Mouse (Mus musculus) heart, postnatal 4 days (tissue): ENCODE data around the gene Nrp1. TPM values are rescaled to one million over a fixed set of nuclear protein-coding genes. Genes with fewer than 3 reads are reported as not detected.

ENCODE experiments used
- DNase-seq: peaks from one replicate; pipeline ENCODE4 v3.0.0; 2021
- total RNA-seq, 2 experiments: library from RNA; stranded (reverse); gene quantifications; 2 replicates each; pipeline ENCODE4 v1.2.3; 2021

Nrp1 gene
- total RNA-seq, 2 experiments from 2014 or later = 153 to 156 TPM

GRCm38 (mm10) chr8:128470097-128470496 lies 111.7 kb downstream of the Nrp1 start:
- DNase-seq = no peak

DNA sequence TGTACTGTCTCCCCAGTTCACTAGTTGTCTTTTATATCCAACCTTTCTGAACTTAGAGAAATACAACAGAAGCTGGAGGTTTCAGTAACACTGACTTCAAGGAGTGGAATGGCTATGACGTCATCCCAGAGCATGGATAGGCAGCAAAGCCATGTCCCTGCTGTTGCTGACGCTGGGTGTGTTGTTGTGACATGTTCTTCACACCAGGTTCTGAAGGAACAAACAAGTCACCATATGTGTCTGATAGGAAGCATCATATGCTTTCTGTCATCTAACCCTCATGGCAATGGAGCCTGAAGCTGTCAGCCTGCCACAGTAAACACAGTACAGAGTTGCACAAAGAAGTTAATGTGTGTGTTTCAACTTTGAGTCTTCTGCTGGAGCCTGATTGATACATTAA lies 112.8 kb downstream of the Nrp1 start:
- DNase-seq = no peak

DNA sequence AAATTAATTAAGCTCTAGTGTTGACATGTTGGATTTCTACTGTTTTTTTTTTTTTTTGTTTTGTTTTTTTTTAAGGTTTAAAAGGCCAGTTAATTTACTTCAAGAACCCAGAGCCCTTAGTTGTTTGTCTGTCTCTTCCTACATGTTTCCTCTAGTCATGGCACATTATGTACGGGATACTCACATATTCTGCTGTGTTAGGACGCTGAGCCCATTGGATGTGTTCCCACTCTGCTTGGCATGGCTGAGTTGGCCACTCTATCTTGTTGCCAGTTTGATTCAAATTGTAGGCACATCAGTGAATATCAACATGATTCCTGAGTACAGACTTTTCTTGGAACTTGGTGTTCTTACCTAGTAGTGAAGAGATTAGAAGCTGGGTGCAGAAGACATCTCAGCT lies 114.5 kb downstream of the Nrp1 start:
- DNase-seq = no peak

DNA sequence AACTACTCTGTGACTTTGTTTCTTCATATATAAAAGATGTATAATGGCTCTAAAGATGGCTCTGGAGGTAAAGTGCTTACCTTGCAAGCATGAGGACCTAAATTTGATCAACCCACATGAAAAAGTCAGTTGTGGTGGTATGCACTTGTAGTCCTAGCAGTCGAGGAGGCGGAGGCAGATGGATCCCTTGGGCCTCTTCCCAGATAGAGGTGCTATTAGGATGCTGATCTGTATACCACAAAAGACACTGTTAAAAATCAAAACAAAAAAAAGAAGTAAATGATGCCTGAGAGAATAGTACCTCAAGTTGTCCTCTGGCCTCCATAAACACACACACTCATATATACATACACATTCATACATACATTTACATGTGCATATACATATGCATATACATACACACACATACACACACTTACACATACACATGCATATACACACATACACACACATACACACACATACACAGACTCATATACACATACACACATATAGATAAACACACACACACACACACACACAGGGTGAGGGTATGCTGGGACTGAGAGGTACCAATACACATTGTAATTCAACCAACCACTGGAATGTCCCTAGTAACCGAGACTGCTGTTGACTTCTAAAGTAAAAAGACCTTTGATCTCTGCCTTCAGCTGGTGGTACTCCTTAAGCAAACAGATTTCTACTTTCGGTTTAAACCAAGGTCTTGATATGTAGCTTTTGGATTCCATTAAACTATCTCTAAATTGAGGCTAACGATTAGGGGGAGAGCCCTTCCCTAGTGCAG lies 115.2 kb downstream of the Nrp1 start:
- no peak for DNase-seq

GRCm38 (mm10) chr8:128474614-128475013 lies 116.2 kb downstream of the Nrp1 start:
- DNase-seq = no peak

- DNase-seq = no peak
Measured at GRCm38 (mm10) chr8:128476206-128476605, 117.8 kb downstream of the Nrp1 start.

- DNase-seq = no peak
Measured at GRCm38 (mm10) chr8:128478017-128478416, 119.6 kb downstream of the Nrp1 start.

GRCm38 (mm10) chr8:128479309-128480013 lies 121.1 kb downstream of the Nrp1 start:
- no peak for DNase-seq

GRCm38 (mm10) chr8:128480896-128481665 lies 122.7 kb downstream of the Nrp1 start:
- no peak for DNase-seq

DNA sequence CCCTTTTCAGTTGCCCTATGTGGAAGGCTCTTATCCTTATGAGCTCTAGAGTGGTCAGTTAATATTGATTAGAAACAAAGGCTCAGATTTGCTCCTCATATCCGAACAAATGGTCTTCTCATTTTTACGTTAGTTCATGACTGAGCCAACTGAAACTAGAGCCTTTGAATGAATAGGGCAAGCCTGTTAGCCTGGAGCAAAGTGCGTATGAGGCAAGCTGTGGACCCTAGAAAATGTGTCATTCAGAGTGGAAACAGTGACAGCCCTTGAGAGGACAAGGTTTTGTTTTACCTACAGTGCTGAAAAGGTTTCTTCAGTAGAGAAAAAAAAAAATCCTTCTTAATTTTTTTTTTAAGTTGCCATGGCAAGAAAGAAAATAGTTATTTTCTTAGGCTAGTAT lies 124.9 kb downstream of the Nrp1 start:
- no peak for DNase-seq

DNA sequence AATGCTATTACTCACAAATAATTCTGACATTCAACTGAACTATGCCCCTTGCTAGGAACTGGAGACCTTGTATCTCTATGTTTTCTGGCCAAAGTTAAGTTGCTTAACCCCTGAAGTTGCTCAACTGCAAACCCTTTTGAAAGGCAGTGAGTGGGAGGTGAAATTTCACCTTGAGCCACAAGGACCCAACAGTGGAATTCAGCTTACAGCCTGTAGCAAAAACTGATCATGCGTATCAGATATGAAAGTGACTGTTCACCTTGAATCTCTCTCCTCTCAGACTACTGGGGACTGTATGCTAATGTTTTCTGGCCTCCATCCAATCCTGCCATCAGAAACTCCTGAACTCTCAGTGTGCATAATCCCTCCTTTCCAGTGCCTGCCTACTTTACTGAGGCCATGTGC lies 126.3 kb downstream of the Nrp1 start:
- no peak for DNase-seq

DNA sequence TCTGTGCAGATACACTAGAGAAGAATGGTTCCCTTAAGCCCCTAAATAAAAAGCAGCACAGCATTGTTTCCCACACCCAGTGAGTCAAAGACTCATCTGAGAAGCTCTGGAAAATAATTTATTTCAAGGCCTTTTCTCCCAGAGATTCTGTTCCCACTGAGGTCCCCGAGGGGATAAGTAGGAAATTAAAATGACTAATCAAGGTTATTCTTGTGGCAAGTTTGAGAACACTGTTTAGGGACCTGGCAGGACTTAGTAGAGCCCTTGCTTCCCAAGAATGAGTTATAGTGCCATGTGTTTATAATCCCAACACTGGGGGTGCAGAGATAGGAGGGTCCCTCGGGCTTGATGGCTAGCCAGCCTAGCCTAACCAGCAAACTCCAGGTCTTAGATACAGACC lies 127.6 kb downstream of the Nrp1 start:
- no peak for DNase-seq

- no peak for DNase-seq
Measured at GRCm38 (mm10) chr8:128487966-128488931, 129.8 kb downstream of the Nrp1 start.

- DNase-seq = no peak
Measured at GRCm38 (mm10) chr8:128489351-128489750, 130.9 kb downstream of the Nrp1 start.

DNA sequence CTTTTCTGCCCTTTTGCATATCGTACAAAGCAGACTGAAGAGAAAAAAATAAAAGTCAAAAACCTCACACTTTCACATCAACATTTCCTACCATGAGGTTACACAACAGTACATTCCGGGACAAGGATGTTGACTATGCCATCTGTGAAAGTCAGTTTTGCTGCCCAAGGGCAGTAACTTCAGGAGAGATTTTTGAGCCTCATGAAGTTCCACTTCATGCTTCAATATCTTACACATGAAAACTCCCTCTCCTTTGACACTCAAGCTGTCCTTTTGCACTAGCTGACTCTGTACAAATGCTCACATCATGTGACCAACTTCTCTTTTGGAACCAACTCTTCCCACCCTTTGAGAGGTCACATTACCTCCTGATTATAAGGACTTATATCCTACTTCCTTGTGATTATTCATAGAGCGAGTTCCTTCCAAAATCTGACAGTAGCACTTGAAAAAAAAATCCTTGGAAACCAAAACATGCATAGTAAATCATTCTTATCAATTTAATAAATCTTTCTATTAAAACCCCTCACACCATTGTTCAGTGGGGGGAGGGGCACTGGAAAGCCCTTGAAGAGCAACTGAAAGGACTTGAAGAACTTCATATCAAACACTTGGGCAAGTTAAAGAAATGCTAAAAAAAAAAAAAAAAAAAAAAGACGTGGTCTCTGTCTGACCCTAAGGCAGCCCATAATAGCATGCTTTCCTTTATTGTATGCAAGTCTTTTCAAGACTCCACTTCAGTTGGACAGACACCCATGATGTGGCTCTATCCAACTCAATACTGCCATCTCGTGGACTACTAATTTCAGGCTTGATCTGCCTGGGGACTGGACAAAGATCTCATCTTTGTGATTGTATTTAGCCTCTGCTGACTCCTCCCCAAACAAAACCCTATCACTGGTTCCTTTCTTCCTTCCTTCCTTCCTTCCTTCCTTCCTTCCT lies 133.0 kb downstream of the Nrp1 start:
- peak; percentile 74 for DNase-seq

GRCm38 (mm10) chr8:128493801-128494200 lies 135.4 kb downstream of the Nrp1 start:
- no peak for DNase-seq

- DNase-seq = no peak
Measured at GRCm38 (mm10) chr8:128498836-128499235, 140.4 kb downstream of the Nrp1 start.

DNA sequence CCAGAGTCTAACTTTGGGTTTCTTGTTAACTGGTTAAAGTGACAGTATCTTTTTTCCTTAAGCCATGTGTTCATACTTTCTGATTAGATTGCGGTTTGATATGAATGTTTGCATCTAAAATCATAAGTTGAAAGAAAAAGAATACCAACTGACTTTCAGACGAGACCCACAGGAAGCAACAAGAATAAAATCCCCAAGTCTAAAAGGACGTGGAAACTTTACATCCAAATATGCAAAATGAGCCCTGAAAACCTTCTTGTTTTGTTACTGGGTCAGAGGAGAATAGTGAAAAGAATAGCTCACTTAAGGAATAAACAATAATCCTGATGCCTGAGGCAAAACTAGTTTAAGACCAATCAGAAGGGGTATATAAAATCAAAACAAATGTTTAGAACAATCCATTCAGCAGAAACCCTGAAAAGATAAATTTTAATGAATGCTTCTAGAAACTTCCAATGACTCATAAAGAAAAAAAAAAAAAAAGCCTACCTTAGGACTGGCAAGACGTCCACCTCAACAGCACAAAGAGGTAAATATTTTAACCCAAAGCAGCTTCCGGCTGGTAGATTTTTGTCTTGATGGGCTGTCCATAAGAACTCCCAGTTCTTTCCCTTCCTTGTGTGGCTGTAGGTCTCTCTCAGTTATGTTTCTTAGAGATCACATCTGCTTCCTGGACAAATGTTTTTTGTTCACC lies 145.9 kb downstream of the Nrp1 start:
- DNase-seq = no peak

DNA sequence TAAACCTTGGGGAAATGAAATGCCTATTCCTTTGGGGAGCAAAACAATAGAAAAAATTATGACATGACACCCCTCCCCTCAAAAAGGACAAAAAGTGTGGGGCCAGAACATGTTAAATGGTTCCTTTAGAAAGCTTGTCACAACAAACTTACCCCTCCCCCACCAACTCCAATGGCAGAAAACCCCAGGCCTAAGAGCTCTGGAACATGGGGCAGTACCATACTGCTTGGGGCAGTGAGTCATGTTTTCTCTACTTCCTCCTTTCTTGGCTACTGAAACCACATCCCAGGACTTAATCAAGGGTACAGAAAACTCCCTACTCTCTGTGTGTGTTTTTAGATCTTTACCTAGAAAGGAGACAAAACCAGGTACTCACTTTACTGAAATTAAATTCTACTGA lies 147.5 kb downstream of the Nrp1 start:
- no peak for DNase-seq

- peak; percentile 26 for DNase-seq
Measured at GRCm38 (mm10) chr8:128508723-128509122, 150.3 kb downstream of the Nrp1 start.
